Mouse (Mus musculus) layer of hippocampus, adult 11-12 months (tissue): Measurements from ENCODE around the gene Hnrnpf.

Experiments
- DNase-seq: peaks from one replicate; pipeline ENCODE4 v3.0.0; 2022; ENCODE audit warnings: low spot score

Gene Hnrnpf

DNA sequence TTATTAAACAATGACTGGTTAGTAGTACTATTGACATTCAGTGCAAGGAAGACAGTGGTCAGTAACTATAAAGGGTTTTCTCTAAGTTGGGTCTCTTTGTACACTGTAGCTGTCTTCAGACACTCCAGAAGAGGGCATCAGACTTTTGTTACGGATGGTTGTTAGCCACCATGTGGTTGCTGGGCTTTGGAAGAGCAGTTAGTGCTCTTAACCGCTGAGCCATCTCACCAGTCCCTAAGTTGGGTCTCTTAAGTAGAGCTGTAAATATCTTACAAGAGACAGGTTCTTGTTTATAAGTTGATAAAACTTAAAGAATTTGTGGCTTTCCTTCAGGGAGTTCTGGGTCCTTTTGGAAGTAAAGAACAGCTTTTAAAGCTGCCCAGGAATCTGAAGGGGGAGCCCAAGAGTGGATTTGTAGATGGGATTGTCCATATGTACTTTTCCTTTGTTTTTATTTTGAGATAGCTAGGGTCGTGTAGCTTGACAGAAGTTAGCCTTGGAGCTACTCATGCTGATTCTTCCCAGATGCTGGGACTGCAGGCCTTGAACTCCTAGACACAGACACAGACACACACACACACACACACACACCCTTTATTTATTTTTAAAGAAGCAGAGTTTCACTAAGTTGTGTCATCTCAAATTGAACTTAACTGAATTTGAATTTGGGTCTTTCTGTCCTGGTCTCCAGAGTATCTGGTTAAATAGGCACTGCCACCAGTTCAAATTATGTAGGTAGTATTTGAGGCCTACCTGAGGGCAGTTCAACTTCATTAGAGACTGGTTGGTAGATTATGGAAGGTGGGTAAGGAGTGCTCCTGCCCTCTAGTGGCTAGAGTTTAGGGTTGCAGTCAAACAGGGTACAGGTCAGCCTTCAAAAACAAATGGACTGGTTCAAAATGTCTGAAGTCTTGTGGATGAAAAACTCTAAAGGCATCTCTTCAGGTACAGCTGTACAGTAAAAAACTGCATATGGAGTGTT, 20.8 kb downstream of the Hnrnpf start:
- DNase-seq: no peak

DNA sequence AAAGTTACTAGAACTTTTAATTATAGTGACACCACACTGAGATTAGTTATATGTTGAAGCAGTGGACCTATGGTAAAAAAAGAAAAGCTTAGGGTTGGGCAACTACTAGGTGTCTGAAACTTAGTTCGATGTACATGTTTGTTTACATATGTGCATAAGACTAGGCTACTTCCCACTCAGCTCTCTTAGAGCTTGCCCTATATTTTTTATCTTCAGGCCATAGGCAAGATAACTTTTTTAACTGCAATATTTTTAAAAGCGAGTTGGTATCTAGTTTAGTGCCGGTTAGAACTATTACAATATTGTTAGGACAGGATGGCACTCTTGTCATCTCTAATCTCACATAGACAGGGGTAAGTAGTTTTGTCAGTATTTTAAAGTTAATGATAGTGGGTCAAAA, 21.9 kb downstream of the Hnrnpf start:
- no peak for DNase-seq

DNA sequence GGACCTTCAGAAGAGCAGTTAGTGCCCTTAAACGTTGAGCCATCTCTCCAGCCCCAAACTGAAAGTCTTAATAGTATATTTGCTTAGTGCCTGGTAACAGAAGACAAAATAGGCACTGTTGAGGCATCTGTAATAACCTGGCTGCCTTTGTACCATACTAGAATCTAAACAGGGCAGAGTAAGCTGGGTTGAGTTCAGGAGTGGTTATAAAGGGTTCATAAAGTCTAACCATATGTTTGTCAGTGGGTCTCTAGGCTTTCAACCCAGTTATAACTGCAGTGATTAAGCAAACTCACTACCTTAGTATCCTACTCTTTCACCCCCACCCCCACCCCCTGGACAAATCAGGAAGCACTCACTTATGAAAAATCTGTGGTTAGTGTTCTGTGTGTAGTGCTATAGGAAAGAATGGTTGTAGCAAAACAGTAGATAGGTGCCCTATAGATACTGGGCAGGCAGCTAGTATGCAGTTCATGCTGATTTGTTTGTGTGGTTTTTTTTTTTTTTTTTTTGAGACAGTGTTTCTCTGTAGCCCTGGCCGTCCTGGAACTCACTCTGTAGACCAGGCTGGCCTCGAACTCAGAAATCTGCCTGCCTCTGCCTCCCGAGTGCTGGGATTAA, 26.9 kb downstream of the Hnrnpf start:
- no peak for DNase-seq

DNA sequence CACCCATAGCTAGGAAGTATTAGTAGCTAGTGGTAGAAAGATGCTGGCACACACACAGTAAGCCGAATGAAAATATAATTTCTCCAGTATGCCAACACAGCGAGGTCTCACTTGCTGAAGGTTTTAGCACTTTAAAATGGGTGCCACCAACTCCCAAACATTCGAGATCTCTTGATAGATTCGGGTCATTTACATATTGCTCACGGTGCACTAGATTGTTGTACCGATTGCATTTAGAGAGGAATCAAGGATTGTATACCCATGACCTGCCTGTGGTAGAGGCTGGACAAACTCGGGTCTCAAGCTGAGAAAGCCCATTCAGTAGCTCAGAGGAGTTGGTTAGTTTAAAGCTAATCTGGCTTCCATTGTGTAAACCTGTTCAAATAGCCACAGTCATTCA, 27.8 kb downstream of the Hnrnpf start:
- DNase-seq: no peak

DNA sequence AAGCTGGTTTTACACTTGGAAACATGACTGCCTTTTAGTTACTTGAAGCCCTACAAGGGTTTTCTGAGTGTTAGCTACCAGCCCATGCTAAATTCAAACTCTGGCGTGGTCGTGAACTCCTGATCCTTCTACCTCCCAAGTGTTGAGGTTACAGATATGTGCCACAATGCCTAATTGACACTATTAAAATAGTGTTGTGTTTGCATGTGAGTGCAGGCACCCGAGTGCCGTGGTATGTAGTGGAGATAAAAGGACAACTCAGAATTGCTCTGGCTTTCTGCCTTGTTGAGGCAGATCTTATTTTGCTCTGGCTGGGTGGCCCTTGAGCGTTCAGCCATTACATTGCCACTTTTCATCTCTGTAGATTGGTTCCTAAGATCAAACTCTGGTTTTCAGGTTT, 28.6 kb downstream of the Hnrnpf start:
- no peak for DNase-seq

DNA sequence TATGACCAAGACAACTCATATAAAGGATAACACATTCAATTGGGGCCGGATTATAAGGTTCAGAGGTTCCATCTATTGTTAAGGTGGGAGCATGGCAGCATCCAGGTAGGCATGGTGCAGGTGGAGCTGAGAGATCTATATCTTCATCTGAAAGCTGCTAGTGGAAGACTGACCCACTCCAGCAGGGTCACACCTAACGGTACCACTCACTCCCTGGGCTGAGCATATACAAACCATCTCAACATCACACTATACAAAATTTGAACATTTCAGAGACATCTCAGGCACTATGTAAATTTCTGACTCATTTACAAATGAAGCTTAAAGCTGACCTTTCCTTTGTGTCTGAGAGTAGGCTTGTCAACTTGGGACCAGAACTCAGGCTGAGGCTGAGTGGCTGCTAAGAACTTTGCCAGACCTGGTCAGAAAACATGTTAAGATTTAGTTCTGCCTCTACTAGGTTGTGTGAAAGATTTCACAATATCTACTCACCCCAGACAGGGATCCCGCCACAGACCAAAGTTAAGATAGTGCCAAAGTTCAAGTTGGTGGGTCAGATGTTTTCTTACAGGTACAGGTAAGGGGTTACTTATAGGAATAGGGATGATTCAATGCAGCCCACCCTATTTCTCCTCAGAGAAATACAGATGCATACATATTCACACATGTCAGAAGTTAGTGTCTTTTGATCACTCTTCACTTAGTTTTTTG, 30.0 kb downstream of the Hnrnpf start:
- DNase-seq: no peak

DNA sequence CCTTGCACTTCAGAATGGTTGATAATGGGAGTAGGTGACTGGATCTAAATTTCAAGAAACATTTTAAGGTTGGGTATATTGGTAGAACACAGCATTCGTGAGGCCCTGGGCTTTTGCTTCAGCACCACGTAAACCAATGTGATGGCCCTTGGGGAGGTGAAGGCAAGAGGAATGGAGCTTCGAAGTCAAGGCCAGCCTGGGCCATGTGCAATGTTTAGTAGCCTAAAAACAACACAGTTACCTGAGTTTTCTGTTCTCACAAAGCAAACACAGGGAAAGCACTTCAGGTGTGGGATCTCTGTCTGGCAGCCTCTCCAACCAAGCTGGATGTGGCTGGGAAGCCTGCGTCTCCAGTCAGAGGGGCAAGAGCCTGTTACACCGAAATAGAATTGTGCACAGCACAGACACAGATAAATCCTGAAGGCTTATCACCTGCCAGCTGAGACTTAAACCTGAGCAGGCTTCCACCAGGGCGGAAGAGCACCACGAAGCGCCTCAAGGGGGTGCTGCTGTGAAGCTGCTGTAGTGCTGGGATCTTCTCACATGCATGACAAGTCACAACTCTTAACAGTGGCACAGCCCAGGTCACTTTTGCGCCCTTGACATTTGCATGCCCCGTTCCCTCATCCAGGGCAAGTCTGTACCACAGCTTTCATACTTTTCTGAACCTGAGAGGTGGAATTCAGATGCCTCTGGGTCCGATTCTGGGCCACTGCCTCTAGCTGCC, 32.4 kb downstream of the Hnrnpf start:
- DNase-seq: no peak

DNA sequence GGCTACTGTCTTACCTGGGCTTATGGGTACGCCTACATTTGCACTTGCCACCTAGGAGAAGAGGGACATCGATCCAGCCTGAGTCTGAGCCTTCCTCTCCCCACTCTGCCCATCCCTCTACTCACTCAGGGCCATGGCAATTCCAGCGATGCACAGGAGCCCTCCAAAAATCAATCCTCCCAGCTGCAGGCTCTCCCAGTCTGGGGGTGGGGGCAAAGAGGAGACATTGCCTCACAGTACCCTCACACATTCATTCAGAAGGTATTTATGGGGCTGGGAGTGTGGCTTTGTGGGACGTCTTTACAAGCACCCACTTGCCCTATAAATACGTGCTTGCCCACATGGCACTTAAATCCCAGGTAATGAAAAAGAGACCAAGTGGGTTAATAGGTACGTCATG, 34.2 kb downstream of the Hnrnpf start:
- DNase-seq: no peak

DNA sequence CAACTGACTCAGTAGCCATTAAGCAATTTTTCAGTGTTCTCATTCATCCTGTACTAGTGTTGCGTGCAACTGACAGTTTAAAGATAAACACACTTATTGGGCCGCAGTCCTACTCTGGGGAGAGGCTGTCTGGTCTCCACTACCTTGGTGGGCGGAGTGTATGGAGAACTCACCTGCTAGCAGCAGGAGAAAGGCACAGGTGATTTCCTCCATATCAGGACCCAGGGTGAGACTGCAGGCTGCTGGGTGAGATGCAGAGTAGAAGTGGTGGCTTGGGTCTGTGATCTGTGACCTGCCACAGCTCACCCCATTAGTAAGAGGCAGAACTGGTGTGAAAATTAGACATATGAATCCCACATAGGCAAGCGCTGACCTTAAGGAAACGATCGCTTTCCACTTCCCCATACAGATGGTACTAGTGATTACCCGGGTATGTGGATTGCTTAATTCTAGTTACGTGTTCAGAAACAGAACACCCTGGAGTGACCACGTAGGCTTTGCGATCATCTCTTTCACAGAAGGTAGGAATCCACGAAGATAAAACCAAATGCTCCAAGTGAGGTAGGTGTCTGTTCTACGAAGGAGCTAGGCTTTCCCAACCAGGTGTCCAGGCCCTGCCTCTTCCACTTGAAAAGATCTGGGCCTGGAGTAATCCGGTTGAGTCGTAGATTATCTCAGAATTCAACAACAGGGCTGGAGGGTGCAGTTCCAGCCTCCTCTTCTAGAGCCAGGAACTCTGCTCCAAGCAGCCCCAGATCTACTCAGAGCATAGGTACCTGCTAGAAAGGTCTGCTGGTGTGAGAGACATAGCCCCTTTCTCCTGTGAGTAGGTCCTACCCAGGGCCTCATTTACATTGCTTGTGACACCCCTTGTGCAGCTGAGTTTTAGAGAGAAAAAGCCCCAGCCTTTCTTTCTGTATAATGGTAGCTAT, 35.8 kb downstream of the Hnrnpf start:
- no peak for DNase-seq

DNA sequence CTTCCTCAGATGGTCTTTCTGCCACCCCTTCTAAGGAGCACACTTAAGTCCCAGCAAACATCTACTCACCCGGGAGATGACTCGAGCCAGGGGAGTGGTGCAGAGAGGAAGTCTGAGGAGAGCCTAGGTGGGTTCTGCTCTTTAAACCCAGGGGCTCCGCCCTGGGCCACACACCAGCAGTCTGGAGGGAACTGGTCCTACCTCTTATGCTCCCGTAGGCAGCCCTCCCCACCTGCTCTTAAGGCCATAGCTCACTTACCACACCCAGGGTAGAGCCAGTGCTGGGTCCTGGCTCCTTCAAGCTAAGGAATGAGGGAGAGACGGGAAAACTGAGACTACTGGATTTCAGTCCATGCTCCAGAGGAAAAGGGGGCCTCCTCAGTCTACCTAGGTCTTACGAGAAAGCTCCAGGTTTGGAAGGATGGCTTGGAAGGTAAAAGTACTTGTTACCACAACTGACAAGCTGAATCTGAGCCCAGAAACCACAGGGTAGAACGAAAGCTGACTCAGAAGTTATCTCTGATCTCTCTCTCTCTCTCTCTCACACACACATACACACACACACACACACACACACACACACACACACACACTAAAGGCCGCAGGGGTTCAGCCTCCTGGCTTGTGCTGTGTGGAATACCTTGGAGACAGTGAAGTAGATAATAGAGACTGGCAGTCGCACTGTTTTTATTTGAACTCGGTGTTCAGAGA, 37.3 kb downstream of the Hnrnpf start, which contains the start of gene Fxyd4:
Gene Fxyd4, minus strand, starts transcription at position 471 of the 711 bp plus-strand sequence.
- DNase-seq: no peak

DNA sequence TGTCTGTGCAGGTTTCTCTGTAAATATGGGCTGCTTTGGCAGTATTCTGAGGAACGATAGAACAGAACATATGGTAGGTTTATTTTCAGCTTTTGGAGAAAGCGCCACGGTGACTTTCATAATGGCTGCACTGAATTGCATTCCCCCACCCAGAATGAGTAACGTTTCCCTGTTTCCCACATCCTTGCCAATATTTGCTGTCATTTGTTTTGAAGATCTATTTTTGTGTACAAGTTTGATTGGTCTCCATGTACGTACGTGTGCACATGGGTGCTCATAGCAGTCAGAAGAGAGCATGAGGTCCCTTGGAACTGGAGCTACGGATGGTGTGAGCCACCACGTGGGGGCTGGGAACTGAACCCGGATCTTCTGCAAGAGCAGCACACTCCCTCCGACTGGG, 38.8 kb downstream of the Hnrnpf start:
- peak; percentile 49 for DNase-seq

DNA sequence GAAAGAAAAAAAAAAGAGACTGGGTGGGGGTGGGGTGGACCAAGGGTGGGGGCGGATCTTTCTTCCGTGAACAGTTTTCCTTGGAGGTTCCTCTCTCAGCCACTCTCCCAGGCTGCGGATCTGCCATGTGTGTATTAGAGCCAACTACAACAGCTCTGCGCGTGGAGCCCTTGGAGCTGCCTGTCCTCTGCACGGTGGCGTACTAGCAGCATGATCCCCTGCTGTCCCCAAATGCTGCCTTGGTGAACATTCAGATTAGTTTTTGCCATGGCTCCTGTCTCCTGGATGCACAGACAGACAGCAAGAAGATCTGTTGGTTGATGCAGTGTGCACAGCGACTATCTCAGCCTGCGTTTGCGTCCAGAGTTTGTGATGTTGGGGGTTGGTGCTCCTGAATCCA, 42.6 kb downstream of the Hnrnpf start:
- peak; percentile 64 for DNase-seq

DNA sequence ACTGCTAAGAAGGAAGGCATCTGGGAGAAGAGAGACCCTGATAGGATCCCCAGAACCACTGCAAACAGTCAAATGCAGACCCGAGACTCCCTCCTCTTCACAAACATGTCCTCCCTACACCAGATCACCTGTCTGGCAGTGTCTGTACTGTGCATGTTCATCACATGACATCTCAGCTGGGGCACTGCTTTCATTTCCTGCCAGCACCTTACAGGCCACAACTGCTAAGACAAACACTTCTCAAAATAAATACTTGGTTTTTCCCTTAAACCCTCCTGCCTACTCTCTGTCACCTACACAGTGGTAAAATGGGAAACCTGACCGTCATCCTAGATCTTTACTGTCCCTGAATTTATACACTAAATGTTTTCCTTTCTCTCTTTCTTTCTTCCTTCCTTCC, 43.8 kb downstream of the Hnrnpf start:
- no peak for DNase-seq

DNA sequence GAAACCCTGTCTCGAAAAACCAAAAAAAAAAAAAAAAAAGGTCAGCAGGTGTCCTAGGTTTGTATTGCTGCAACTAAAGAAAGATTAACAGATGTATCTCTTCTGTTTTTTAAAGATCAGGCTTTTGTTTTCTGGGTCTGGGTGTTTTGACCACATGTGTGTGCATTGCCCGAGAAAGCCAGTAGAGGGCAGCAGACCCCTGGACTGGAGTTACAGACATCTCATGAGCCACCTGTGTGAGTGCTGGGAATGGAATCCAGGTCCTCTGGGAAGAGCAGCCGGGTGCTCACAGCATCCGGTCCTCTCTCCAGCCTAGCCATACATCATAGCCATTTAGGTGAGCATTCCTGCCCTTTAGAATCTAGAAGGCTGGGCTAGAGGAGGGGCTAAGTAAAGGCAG, 52.2 kb downstream of the Hnrnpf start:
- no peak for DNase-seq

DNA sequence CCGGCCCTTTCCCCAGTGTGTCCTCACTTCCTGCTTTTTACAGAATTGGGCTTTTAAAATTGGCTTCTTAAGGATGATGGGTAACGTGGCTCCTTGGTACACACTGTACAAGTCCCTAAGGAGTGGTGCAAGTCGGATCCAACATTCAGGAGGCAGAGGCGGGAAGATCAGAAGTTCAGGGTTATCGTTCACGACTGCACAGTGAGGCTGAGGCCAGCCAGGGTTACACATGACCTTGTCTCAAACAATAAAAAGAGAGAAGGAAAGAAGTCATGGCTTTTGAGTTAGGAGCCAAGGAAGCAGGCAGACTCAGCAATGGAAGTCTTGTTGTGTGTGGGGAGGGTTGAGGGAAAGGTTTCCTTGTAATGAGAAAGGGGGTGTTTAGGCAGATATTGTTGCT, 56.0 kb downstream of the Hnrnpf start:
- DNase-seq: no peak

DNA sequence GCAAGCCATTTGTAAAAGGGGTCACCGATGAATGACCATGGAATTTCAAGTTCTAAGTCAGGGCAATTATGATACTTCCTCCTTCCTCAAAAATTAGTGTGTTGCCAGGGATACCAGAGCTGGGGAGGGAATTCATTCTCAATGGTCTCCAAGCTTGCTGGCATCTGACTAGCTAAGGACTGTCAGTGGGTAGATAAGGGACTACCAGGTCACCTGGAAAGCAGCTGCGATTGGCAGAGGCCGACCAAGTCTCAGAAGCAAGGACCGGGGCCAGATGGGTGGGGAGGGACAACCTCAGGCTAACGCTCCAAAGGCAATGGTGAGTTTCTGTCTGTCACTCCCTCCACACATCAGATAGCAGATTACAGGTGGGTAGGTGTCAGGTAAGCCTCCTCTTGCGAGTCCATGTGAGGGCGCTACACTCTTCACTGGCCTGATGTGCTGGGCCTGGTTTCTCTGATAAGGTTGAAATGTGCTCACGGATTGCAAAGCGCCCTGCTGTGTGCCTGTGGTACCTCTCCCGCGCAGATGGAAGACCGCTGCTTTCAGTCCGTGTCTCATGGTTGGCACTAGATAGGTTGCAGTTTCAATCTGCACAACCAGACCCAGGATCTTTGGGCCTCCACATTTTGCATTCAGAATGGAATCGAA, 56.9 kb downstream of the Hnrnpf start:
- no peak for DNase-seq

DNA sequence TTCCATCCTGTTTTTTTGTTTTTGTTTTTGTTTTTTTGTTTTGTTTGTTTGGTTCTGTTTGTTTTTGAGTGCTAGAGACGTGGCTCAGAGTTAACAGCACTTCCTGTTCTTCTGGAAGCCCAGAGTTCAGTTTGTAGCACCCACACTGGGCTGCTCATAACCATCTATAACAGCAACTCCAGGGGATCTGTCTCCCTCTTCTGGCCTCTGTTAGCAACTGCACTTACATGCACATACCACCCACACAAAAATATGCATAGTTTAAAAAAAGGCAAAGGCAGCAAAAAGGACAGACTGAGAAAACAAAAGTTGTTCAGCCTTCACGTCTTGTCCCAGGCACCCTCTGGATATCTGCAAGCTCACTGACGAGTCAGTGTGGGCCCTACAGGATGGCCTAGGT, 63.1 kb downstream of the Hnrnpf start:
- no peak for DNase-seq

DNA sequence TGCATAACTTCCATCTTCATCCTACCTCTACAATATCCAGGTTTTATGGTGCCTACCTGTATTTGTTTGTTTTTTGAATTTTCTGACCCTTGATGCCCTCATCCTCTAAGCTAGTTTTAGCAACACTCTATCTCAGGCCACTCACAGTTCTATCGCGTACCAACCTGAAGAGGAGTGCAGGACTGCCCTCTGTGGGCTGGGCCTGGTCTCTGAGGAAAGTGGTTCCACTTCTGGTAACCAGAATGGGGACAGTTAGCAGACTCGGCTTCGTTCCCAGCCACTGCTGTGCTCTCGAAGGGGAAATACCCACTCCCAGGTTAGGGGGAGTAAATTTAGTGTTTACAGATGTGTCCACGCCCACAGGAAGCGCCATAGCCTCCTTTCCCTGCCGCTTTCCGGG, 66.6 kb downstream of the Hnrnpf start:
- no peak for DNase-seq
